Mouse (Mus musculus): ENCODE results near the gene 9330182L06Rik. TPM values are rescaled to one million over a fixed set of nuclear protein-coding genes. Genes with fewer than 3 reads are reported as not detected.

Gene 9330182L06Rik
- polyA plus RNA-seq, 1 experiment: 4.5 TPM

- TF ChIP-seq CTCF (IDR thresholded peaks at IDR 0.05; ENCODE audit: low read depth, low read length) (no peak), POLR2A (IDR thresholded peaks at IDR 0.05; ENCODE audit: insufficient read depth, low read length) (no peak), EP300 (IDR thresholded peaks at IDR 0.05; ENCODE audit: insufficient read depth, low read depth, low read length) (no peak)
- Histone ChIP-seq H3K4me1 (ENCODE audit: control insufficient read depth, insufficient read depth, low read length) (no peaks in the 10 kb centered on the region), H3K9ac (ENCODE audit: low read depth, poor library complexity, severe bottlenecking) (no peak overlapping the region), H3K9me3 (replicated peaks; ENCODE audit: control insufficient read depth, insufficient read depth, low read length, poor library complexity, severe bottlenecking) (no peaks in the 10 kb centered on the region; the same call in 1 of the 2 replicates), H3K36me3 (ENCODE audit: control insufficient read depth, insufficient read depth, low read length, poor library complexity, severe bottlenecking) (no peaks in the 10 kb centered on the region), H3K27ac (ENCODE audit: insufficient read depth, low read length) (no peak overlapping the region), H3K4me3 (ENCODE audit: low read depth, low read length) (no peak overlapping the region), H3K27me3 (ENCODE audit: control insufficient read depth, insufficient read depth, low read length, poor library complexity, severe bottlenecking) (no peaks in the 10 kb centered on the region)
Measured at GRCm38 (mm10) chr5:9448931-9449330, 183.0 kb downstream of the 9330182L06Rik start.

- no peak for TF ChIP-seq CTCF (IDR thresholded peaks at IDR 0.05; ENCODE audit: low read depth, low read length)
- no peak for TF ChIP-seq POLR2A (IDR thresholded peaks at IDR 0.05; ENCODE audit: insufficient read depth, low read length)
- TF ChIP-seq EP300 (IDR thresholded peaks at IDR 0.05; ENCODE audit: insufficient read depth, low read depth, low read length): no peak
- Histone ChIP-seq H3K4me3 (ENCODE audit: low read depth, low read length) (no peak overlapping the region), H3K27me3 (ENCODE audit: control insufficient read depth, insufficient read depth, low read length, poor library complexity, severe bottlenecking) (no peaks in the 10 kb centered on the region), H3K27ac (ENCODE audit: insufficient read depth, low read length) (no peak overlapping the region), H3K9ac (ENCODE audit: low read depth, poor library complexity, severe bottlenecking) (no peak overlapping the region), H3K4me1 (ENCODE audit: control insufficient read depth, insufficient read depth, low read length) (no peaks in the 10 kb centered on the region), H3K36me3 (ENCODE audit: control insufficient read depth, insufficient read depth, low read length, poor library complexity, severe bottlenecking) (no peaks in the 10 kb centered on the region), H3K9me3 (replicated peaks; ENCODE audit: control insufficient read depth, insufficient read depth, low read length, poor library complexity, severe bottlenecking) (no peaks in the 10 kb centered on the region; the same call in 1 of the 2 replicates)
Measured at GRCm38 (mm10) chr5:9449570-9449969, 183.7 kb downstream of the 9330182L06Rik start.

- TF ChIP-seq CTCF (IDR thresholded peaks at IDR 0.05; ENCODE audit: low read depth, low read length): no peak
- TF ChIP-seq POLR2A (IDR thresholded peaks at IDR 0.05; ENCODE audit: insufficient read depth, low read length): no peak
- TF ChIP-seq EP300 (IDR thresholded peaks at IDR 0.05; ENCODE audit: insufficient read depth, low read depth, low read length): no peak
Measured at GRCm38 (mm10) chr5:9453298-9453697, 187.4 kb downstream of the 9330182L06Rik start.

GRCm38 (mm10) chr5:9477587-9477986 is 211.7 kb downstream of the 9330182L06Rik start:
- Histone ChIP-seq H3K4me3 (ENCODE audit: low read depth, low read length) (no peak overlapping the region), H3K4me1 (ENCODE audit: control insufficient read depth, insufficient read depth, low read length) (no peaks in the 10 kb centered on the region), H3K27me3 (ENCODE audit: control insufficient read depth, insufficient read depth, low read length, poor library complexity, severe bottlenecking) (no peaks in the 10 kb centered on the region), H3K36me3 (ENCODE audit: control insufficient read depth, insufficient read depth, low read length, poor library complexity, severe bottlenecking) (no peaks in the 10 kb centered on the region), H3K9me3 (replicated peaks; ENCODE audit: control insufficient read depth, insufficient read depth, low read length, poor library complexity, severe bottlenecking) (no peaks in the 10 kb centered on the region), H3K27ac (ENCODE audit: insufficient read depth, low read length) (no peak overlapping the region), H3K9ac (ENCODE audit: low read depth, poor library complexity, severe bottlenecking) (no peak overlapping the region)
- TF ChIP-seq POLR2A (IDR thresholded peaks at IDR 0.05; ENCODE audit: insufficient read depth, low read length) (no peak), CTCF (IDR thresholded peaks at IDR 0.05; ENCODE audit: low read depth, low read length) (no peak), EP300 (IDR thresholded peaks at IDR 0.05; ENCODE audit: insufficient read depth, low read depth, low read length) (no peak)

More at GRCm38 (mm10) chr5:9453298-9453697, 187.4 kb downstream of the 9330182L06Rik start:
- Histone ChIP-seq H3K27ac (ENCODE audit: insufficient read depth, low read length) (no peak overlapping the region), H3K9me3 (replicated peaks; ENCODE audit: control insufficient read depth, insufficient read depth, low read length, poor library complexity, severe bottlenecking) (no peaks in the 10 kb centered on the region; the same call in 1 of the 2 replicates), H3K27me3 (ENCODE audit: control insufficient read depth, insufficient read depth, low read length, poor library complexity, severe bottlenecking) (no peaks in the 10 kb centered on the region), H3K4me1 (ENCODE audit: control insufficient read depth, insufficient read depth, low read length) (no peaks in the 10 kb centered on the region), H3K4me3 (ENCODE audit: low read depth, low read length) (no peak overlapping the region), H3K36me3 (ENCODE audit: control insufficient read depth, insufficient read depth, low read length, poor library complexity, severe bottlenecking) (no peaks in the 10 kb centered on the region), H3K9ac (ENCODE audit: low read depth, poor library complexity, severe bottlenecking) (no peak overlapping the region)

- Histone ChIP-seq H3K27me3 (ENCODE audit: control insufficient read depth, insufficient read depth, low read length, poor library complexity, severe bottlenecking) (no peaks in the 10 kb centered on the region), H3K9ac (ENCODE audit: low read depth, poor library complexity, severe bottlenecking) (no peak overlapping the region)
Measured at GRCm38 (mm10) chr5:9495456-9495855, 229.5 kb downstream of the 9330182L06Rik start.

GRCm38 (mm10) chr5:9497235-9497634 is 231.3 kb downstream of the 9330182L06Rik start:
- Histone ChIP-seq H3K9me3 (replicated peaks; ENCODE audit: control insufficient read depth, insufficient read depth, low read length, poor library complexity, severe bottlenecking) (no peaks in the 10 kb centered on the region), H3K4me1 (ENCODE audit: control insufficient read depth, insufficient read depth, low read length) (no peaks in the 10 kb centered on the region), H3K36me3 (ENCODE audit: control insufficient read depth, insufficient read depth, low read length, poor library complexity, severe bottlenecking) (no peaks in the 10 kb centered on the region), H3K9ac (ENCODE audit: low read depth, poor library complexity, severe bottlenecking) (no peak overlapping the region), H3K4me3 (ENCODE audit: low read depth, low read length) (no peak overlapping the region), H3K27ac (ENCODE audit: insufficient read depth, low read length) (no peak overlapping the region), H3K27me3 (ENCODE audit: control insufficient read depth, insufficient read depth, low read length, poor library complexity, severe bottlenecking) (no peaks in the 10 kb centered on the region)
- TF ChIP-seq POLR2A (IDR thresholded peaks at IDR 0.05; ENCODE audit: insufficient read depth, low read length) (no peak), EP300 (IDR thresholded peaks at IDR 0.05; ENCODE audit: insufficient read depth, low read depth, low read length) (no peak), CTCF (IDR thresholded peaks at IDR 0.05; ENCODE audit: low read depth, low read length) (no peak)

More at GRCm38 (mm10) chr5:9495456-9495855, 229.5 kb downstream of the 9330182L06Rik start:
- Histone ChIP-seq H3K4me1 (ENCODE audit: control insufficient read depth, insufficient read depth, low read length) (no peaks in the 10 kb centered on the region), H3K9me3 (replicated peaks; ENCODE audit: control insufficient read depth, insufficient read depth, low read length, poor library complexity, severe bottlenecking) (no peaks in the 10 kb centered on the region), H3K4me3 (ENCODE audit: low read depth, low read length) (no peak overlapping the region), H3K27ac (ENCODE audit: insufficient read depth, low read length) (no peak overlapping the region), H3K36me3 (ENCODE audit: control insufficient read depth, insufficient read depth, low read length, poor library complexity, severe bottlenecking) (no peaks in the 10 kb centered on the region)
- TF ChIP-seq POLR2A (IDR thresholded peaks at IDR 0.05; ENCODE audit: insufficient read depth, low read length) (no peak), EP300 (IDR thresholded peaks at IDR 0.05; ENCODE audit: insufficient read depth, low read depth, low read length) (no peak), CTCF (IDR thresholded peaks at IDR 0.05; ENCODE audit: low read depth, low read length) (no peak)
